Mouse (Mus musculus) CD4-positive, CD25-positive, alpha-beta regulatory T cell, adult 2 months (primary cell): ENCODE results near the gene Irgq.
"Not testable (repeated sequence)": the region's sequence is repeated elsewhere in the genome, so short reads cannot be mapped to it uniquely, and the experiment has no call there.

Experiments
- DNase-seq: peaks from one replicate; pipeline ENCODE4 v3.0.0-alpha.2; 2012; ENCODE audit warnings: low read depth, low spot score

The Irgq gene

DNA sequence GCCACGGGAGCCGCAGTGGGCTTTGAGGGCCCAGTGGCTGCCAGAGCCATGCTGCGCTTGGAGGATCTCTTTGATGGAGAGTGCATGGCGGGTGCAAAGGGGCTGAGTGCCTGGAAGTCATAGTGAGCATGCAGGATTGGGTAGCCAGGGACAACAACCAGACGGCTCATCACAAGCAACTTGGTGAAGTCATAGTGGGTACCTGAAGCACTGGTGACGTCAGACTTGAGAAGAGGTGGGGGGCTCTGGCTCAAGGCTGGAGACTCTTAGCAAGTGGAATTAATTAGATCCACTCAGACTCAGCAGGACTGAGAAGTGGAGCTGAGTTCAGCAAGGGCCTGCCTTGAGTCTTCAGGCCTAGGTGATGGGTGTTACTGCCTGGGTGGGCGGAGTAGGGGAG lies 18.1 kb upstream of the Irgq start, which contains the start of gene AC161166.1:
Gene AC161166.1 (minus strand): TSS at position 101 of the 400 bp plus-strand sequence.
- no peak for DNase-seq

GRCm38 (mm10) chr7:24516319-24516718 lies 14.2 kb upstream of the Irgq start:
- not testable (repeated sequence) for DNase-seq

DNA sequence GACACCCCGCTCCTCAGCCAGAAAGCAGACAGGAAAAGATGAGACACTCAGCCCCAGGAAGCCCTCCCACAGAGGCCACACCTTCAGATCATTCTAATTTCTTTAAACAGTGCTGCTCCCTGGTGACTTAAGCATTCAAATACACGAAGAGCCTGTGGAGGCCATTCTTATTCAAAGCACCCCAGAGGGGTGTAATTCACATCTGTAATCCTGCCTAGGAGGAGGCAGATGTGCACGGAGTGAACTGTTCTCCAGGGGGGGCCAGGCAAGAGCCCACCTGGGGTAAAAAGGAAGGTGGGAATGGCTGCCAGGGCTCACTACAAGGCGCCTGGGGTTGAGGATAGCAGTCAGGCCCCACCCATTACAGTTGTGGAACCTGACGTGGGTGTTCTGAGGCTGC lies 13.4 kb upstream of the Irgq start:
- peak; percentile 35 for DNase-seq

DNA sequence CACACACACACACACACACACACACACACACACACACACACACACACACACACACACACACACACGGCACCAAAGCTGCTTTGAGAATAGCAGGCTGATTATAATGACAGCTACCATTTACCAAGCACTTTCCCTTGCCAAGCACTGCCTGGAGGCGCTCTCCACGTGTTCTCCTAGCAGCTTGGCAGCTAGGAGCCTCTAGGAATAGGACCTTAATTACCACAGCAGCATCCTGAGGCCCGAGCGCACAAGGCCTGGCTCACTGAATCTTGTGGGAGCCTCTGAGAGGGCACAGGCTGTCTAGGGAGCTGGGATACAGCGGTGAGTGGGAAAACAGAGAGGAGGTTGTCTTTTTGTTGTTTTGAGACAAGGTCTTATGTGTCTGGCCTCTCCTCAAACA lies 12.8 kb upstream of the Irgq start:
- DNase-seq, result no peak

DNA sequence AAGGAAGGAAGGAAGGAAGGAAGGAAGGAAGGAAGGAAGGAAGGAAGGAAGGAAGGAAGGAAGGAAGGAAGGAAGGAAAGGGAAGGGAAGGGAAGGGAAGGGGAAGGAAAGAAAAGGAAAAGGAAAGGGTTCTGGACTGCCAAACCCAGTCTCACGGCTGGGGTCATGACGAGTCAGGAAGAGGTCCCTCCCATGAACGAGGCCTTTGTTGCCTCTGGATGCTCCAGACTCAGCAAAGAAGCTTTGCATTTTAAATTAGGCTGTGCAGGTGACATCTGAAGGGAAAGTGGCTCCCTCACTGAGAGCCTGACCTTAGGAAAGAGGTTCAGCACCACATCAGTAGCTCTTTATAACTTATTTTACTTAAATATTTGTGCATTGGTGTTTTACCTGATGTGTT lies 11.4 kb upstream of the Irgq start:
- DNase-seq, result no peak

GRCm38 (mm10) chr7:24520054-24520453 lies 10.4 kb upstream of the Irgq start:
- DNase-seq, result not testable (repeated sequence)

DNA sequence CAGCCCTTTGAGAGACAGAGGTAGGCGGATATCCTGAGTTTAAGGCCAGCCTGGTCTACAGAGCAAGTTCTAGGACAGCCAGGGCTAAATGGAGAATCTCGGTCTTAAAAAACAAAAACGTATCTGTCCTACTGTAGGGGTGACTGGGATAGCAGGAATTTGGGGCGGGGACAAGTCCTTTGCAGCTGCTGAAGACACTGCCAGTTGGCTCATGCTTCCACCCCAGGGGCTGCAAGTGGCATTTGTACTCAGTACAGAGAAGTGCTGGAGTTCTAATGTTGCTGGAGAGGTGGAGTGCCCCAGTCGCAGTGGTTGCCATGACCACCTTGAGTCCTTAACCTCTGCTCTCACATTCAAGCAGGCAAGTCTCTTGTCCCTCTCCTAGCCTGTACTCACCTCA lies 7.7 kb upstream of the Irgq start:
- no peak for DNase-seq

GRCm38 (mm10) chr7:24523723-24524122 lies 6.8 kb upstream of the Irgq start:
- DNase-seq, result no peak

DNA sequence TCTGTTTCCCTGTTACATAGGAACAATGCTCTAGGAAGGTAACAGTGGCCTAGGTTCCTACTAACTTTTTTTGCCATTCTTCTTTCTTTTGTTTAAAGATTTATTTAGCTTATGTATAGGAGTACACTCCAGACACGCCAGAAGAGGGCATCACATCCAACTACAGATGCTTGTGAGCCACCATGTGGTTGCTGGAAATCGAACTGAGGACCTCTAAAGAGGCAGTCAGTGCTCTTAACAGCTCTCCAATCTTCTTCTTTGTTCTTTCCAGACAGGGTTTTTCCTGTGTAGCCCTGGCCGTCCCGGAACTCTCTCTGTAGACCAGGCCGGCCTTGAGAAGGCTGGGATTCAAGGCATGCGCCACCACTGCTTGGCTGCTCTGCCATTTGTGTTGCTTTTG lies 5.5 kb upstream of the Irgq start:
- no peak for DNase-seq

- DNase-seq, result no peak
Observed at GRCm38 (mm10) chr7:24525686-24526420, 4.6 kb upstream of the Irgq start.

GRCm38 (mm10) chr7:24528861-24529260 lies 1.6 kb upstream of the Irgq start:
- no peak for DNase-seq

DNA sequence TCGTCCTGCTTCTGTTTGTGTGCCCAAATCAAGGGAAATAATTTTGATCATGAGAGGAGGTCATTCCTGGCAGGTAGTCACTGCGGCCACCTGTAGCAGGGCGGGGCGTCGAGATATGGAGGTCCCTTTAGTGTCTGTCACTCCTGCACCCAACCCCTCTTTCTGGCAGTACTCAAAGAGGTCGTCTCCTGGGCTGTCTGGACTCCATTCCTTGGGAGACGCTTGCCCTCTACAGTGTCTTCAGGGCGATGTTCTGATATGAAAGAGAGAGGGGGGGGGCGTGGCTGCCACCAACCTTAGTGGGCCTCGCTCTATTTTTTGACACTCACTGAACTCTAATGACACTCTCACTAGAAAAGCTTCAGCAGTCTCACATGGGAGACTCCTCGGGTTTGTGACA lies 909 bp upstream of the Irgq start:
- DNase-seq, result no peak

GRCm38 (mm10) chr7:24531211-24531971 lies 902 bp downstream of the Irgq start:
- peak; percentile 75 for DNase-seq

DNA sequence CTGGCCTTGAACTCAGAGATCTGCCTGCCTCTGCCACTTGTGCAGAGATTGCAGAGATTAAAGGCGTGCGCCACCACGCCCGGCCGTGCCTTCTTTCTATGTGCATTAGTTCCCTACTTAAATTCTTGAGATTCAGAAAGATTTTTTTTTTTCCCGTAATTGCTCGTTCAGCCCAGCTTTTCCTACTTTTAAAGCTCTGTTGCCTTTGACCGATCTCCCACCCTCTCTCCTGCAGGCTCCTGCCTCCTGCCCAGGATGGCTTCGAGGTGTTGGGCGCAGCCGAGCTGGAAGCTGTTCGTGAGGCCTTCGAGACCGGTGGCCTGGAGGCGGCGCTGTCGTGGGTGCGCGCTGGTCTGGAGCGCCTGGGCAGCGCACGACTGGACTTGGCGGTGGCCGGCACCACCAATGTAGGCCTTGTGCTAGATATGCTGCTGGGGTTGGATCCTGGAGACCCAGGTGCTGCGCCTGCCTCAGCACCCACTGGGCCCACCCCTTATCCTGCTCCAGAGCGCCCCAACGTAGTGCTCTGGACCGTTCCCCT lies 2.6 kb downstream of the Irgq start:
- no peak for DNase-seq

GRCm38 (mm10) chr7:24533806-24534205 lies 3.3 kb downstream of the Irgq start:
- DNase-seq, result no peak

DNA sequence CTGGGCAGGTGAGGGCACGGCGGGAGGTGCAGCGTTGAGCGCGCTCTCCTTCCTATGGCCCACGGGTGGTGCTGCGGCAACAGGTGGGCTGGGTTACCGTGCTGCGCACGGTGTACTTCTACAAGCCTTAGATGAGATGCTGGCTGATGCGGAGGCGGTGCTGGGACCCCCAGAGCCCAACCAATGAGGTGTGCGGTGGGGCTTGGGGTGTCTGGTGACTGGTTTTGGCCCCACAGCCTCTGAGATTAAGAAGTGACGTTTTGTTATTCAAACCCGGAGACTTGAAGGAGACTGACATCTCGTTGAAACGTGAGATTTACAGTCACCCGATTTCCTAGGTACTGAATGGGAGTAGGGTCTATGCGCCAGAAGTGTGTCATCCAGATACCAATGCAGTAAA lies 3.8 kb downstream of the Irgq start:
- DNase-seq, result no peak

DNA sequence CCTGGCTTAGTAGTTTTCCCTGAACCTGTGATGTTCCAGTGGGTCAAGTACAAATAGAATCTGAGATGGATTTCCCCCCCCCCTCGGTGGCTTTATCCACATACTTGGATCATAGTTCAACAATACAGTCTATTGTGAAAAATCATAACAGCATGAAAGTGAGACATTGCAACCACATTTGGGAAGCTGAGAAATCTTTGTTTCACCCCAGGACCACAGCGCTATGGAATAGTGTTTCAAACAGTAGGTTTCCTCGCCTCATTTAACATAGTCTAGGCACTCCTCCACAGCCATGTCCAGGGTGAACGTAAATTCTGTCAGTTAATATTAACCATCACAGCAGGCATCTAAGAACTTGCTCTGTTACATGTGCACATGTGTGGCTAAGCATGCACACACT lies 6.6 kb downstream of the Irgq start:
- DNase-seq, result no peak

GRCm38 (mm10) chr7:24537591-24537990 lies 7.1 kb downstream of the Irgq start:
- no peak for DNase-seq

DNA sequence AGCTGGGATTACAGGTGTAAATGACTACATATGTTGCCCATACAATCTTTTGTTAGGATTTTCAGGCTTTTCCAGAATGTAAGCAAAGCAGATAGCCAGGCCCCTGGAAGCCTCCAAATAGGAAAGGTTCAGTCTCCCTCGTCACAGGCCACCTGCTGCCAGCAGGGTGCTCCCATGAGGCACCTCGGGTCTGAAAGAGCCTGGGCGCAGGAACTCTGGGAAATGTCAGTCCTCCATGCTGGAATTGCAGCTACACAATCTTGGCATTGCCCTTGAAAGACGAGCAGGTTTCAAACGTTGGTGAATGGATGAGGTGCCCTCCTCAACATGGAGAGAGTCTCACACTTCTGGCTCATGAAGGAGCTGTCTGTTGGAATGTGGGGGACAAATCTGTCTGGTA lies 7.7 kb downstream of the Irgq start:
- DNase-seq, result no peak

- DNase-seq, result no peak
Observed at GRCm38 (mm10) chr7:24538701-24539100, 8.2 kb downstream of the Irgq start.

DNA sequence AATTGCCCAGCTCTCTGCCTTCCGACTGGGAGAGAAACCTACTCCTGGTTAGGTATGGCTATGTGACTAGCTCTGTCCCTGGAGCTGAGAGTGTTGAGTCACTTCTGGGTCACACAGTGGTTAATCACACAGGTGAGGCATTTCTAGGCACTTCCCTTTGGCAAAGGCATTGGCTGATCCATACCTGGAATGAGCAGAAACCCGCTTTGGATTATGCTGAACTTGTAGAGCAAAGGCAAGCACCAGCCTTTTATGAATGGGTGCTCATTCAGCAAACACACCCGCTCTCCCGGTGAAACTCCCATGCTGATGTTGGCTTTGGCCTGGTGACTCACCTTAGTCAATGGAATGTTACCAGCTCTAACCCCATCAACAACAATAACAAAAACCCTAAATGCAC lies 9.2 kb downstream of the Irgq start:
- DNase-seq, result no peak

- DNase-seq, result peak; percentile 39
Observed at GRCm38 (mm10) chr7:24544506-24544905, 14.0 kb downstream of the Irgq start.

- no peak for DNase-seq
Observed at GRCm38 (mm10) chr7:24546068-24546614, 15.7 kb downstream of the Irgq start, which contains the start of the genes Pinlyp and Xrcc1. TSS of gene Pinlyp (minus strand) at chr7:24546118. TSS of gene Xrcc1 (plus strand) at chr7:24546289.
